Mouse (Mus musculus) lung, embryonic 15.5 days (tissue): Measurements from ENCODE around the gene Fndc3b. TPM values are rescaled to one million over a fixed set of nuclear protein-coding genes. Genes with fewer than 3 reads are reported as not detected.

Source experiments
- ATAC-seq: fragments of 200-750 bp; cut with Nextera tagmentation; 2 replicates; pipeline ENCODE4 v1.8.0; 2017; ENCODE audit warnings: moderate number of reproducible peaks, borderline replicate concordance; ENCODE audit not compliant: low FRiP score, low TSS enrichment; ENCODE audit errors: extremely low read depth
- H3K27ac ChIP-seq: fragments of 300-500 bp; sonication (generic); 2 replicates; pipeline ENCODE4 v1.5.1; 2015; ENCODE audit warnings: moderate library complexity, mild to moderate bottlenecking, inconsistent platforms
- H3K27me3 ChIP-seq: fragments of 300-500 bp; sonication (generic); 2 replicates; pipeline ENCODE4 v1.6.1; 2015; ENCODE audit warnings: inconsistent platforms
- H3K36me3 ChIP-seq: fragments of 300-500 bp; sonication (generic); 2 replicates; pipeline ENCODE4 v1.6.1; 2015; ENCODE audit warnings: inconsistent platforms
- H3K4me1 ChIP-seq: fragments of 300-500 bp; sonication (generic); 2 replicates; pipeline ENCODE4 v1.6.1; 2015; ENCODE audit warnings: inconsistent platforms
- H3K4me2 ChIP-seq: fragments of 300-500 bp; sonication (generic); 2 replicates; pipeline ENCODE4 v1.6.1; 2015; ENCODE audit warnings: inconsistent platforms, mild to moderate bottlenecking, moderate library complexity
- H3K4me3 ChIP-seq: fragments of 300-500 bp; sonication (generic); 2 replicates; pipeline ENCODE4 v1.5.1; 2015; ENCODE audit warnings: mild to moderate bottlenecking, inconsistent platforms
- H3K9ac ChIP-seq: fragments of 300-500 bp; sonication (generic); 2 replicates; pipeline ENCODE4 v1.6.1; 2015; ENCODE audit warnings: inconsistent platforms
- H3K9me3 ChIP-seq: fragments of 300-500 bp; sonication (generic); 2 replicates; pipeline ENCODE4 v1.6.1; 2016; ENCODE audit warnings: inconsistent platforms
- WGBS: fragments of 180-500 bp; shearing (Covaris S2); methylation state at CpG from one replicate; pipeline ENCODE4 v1.1.7; 2015; 5-methylcytosine and 5-hydroxymethylcytosine counted together
- polyA plus RNA-seq: library from polyadenylated mRNA; unstranded; fragments of >200 nt; fragmentation: Nextera tagmentation; extraction: Ambion mirVana; gene quantifications from 2 replicates; pipeline ENCODE4 v1.2.1, GENCODE M21; 2015

The Fndc3b gene
- polyA plus RNA-seq, 1 experiment from 2014 or later, result 35.7 TPM

GRCm38 (mm10) chr3:27600645-27601044 is 110.5 kb downstream of the Fndc3b start:
- H3K27me3 ChIP-seq, result no peaks in the 10 kb centered on the region
- peak overlapping the region; percentile 71 for H3K27ac ChIP-seq
- WGBS, result 9% methylated on average over 7 of the region's 7 CpGs
- H3K9ac ChIP-seq, result no peak overlapping the region
- H3K4me2 ChIP-seq, result peak overlapping the region; percentile 42
- H3K4me3 ChIP-seq, result no peak overlapping the region
- ATAC-seq, result peak; percentile 78
- H3K9me3 ChIP-seq, result no peaks in the 10 kb centered on the region
- no peaks in the 10 kb centered on the region for H3K36me3 ChIP-seq
- peaks cover 55% of the 10 kb centered on the region for H3K4me1 ChIP-seq

- Histone ChIP-seq H3K4me3 (no peak overlapping the region), H3K4me1 (peaks cover 51% of the 10 kb centered on the region), H3K36me3 (no peaks in the 10 kb centered on the region), H3K27ac (peak overlapping the region; percentile 71), H3K4me2 (peak overlapping the region; percentile 42), H3K27me3 (no peaks in the 10 kb centered on the region), H3K9me3 (no peaks in the 10 kb centered on the region), H3K9ac (no peak overlapping the region)
- ATAC-seq, result peak; percentile 66; the same call in 1 of the 2 replicates
- 37% methylated on average over 4 of the region's 4 CpGs for WGBS
These were observed 110.9 kb downstream of the Fndc3b start for GRCm38 (mm10) chr3:27600197-27600596.

- Histone ChIP-seq H3K4me2 (no peak overlapping the region), H3K4me1 (peaks cover 40% of the 10 kb centered on the region), H3K36me3 (no peaks in the 10 kb centered on the region), H3K27me3 (no peaks in the 10 kb centered on the region), H3K4me3 (no peak overlapping the region), H3K27ac (no peak overlapping the region; the same call in 1 of the 2 replicates), H3K9ac (no peak overlapping the region), H3K9me3 (no peaks in the 10 kb centered on the region)
- no peak for ATAC-seq
- 74% methylated on average over 11 of the region's 11 CpGs for WGBS
These were observed 112.4 kb downstream of the Fndc3b start for GRCm38 (mm10) chr3:27598437-27599382.

GRCm38 (mm10) chr3:27593485-27594138 is 117.5 kb downstream of the Fndc3b start:
- Histone ChIP-seq H3K27ac (no peak overlapping the region), H3K27me3 (no peaks in the 10 kb centered on the region)
- no peak for ATAC-seq

GRCm38 (mm10) chr3:27592728-27593484 is 118.2 kb downstream of the Fndc3b start:
- H3K9me3 ChIP-seq, result no peaks in the 10 kb centered on the region
- no peaks in the 10 kb centered on the region for H3K27me3 ChIP-seq
- no peak overlapping the region for H3K27ac ChIP-seq
- H3K4me3 ChIP-seq, result no peak overlapping the region
- 81% methylated on average over 11 of the region's 11 CpGs for WGBS
- peaks cover 28% of the 10 kb centered on the region for H3K4me1 ChIP-seq
- H3K9ac ChIP-seq, result no peak overlapping the region
- H3K36me3 ChIP-seq, result no peaks in the 10 kb centered on the region
- no peak for ATAC-seq
- H3K4me2 ChIP-seq, result no peak overlapping the region

More at GRCm38 (mm10) chr3:27593485-27594138, 117.5 kb downstream of the Fndc3b start:
- Histone ChIP-seq H3K9ac (no peak overlapping the region), H3K9me3 (no peaks in the 10 kb centered on the region), H3K4me1 (peaks cover 29% of the 10 kb centered on the region), H3K4me3 (no peak overlapping the region), H3K4me2 (no peak overlapping the region), H3K36me3 (no peaks in the 10 kb centered on the region)
- WGBS, result 65% methylated on average over 7 of the region's 7 CpGs

- Histone ChIP-seq H3K4me2 (no peak overlapping the region), H3K9me3 (no peaks in the 10 kb centered on the region), H3K4me3 (no peak overlapping the region), H3K36me3 (no peaks in the 10 kb centered on the region), H3K27ac (no peak overlapping the region), H3K27me3 (no peaks in the 10 kb centered on the region), H3K4me1 (peaks cover 31% of the 10 kb centered on the region), H3K9ac (no peak overlapping the region)
- WGBS, result 56% methylated on average over 11 of the region's 11 CpGs
- no peak for ATAC-seq
These were observed 120.3 kb downstream of the Fndc3b start for GRCm38 (mm10) chr3:27590823-27591222.

GRCm38 (mm10) chr3:27589305-27589704 is 121.8 kb downstream of the Fndc3b start:
- Histone ChIP-seq H3K4me2 (no peak overlapping the region), H3K27me3 (no peaks in the 10 kb centered on the region), H3K9me3 (no peaks in the 10 kb centered on the region), H3K4me1 (peaks cover 44% of the 10 kb centered on the region), H3K9ac (no peak overlapping the region), H3K4me3 (no peak overlapping the region), H3K36me3 (no peaks in the 10 kb centered on the region), H3K27ac (no peak overlapping the region)
- 90% methylated on average over 3 of the region's 3 CpGs for WGBS
- ATAC-seq, result no peak

GRCm38 (mm10) chr3:27588604-27589003 is 122.5 kb downstream of the Fndc3b start:
- H3K4me1 ChIP-seq, result peaks cover 41% of the 10 kb centered on the region
- ATAC-seq, result no peak

GRCm38 (mm10) chr3:27584607-27585605 is 126.2 kb downstream of the Fndc3b start:
- no peaks in the 10 kb centered on the region for H3K9me3 ChIP-seq
- no peak overlapping the region for H3K9ac ChIP-seq
- peaks cover 45% of the 10 kb centered on the region for H3K4me1 ChIP-seq
- H3K4me2 ChIP-seq, result no peak overlapping the region
- ATAC-seq, result no peak
- WGBS, result 24% methylated on average over 11 of the region's 11 CpGs
- no peak overlapping the region for H3K4me3 ChIP-seq
- H3K27ac ChIP-seq, result peak overlapping the region; percentile 56
- no peaks in the 10 kb centered on the region for H3K27me3 ChIP-seq
- H3K36me3 ChIP-seq, result no peaks in the 10 kb centered on the region

More at GRCm38 (mm10) chr3:27588604-27589003, 122.5 kb downstream of the Fndc3b start:
- H3K27ac ChIP-seq, result 0 out of 2 replicates have a peak overlapping the region, but pooled peaks have one; percentile 15
- H3K36me3 ChIP-seq, result no peaks in the 10 kb centered on the region
- no peak overlapping the region for H3K4me3 ChIP-seq
- no peak overlapping the region for H3K4me2 ChIP-seq
- H3K9ac ChIP-seq, result no peak overlapping the region
- WGBS, result 72% methylated on average over 11 of the region's 11 CpGs
- H3K9me3 ChIP-seq, result no peaks in the 10 kb centered on the region
- H3K27me3 ChIP-seq, result no peaks in the 10 kb centered on the region

GRCm38 (mm10) chr3:27581931-27582840 is 128.9 kb downstream of the Fndc3b start:
- H3K4me1 ChIP-seq, result peaks cover 44% of the 10 kb centered on the region
- H3K36me3 ChIP-seq, result no peaks in the 10 kb centered on the region
- no peak for ATAC-seq
- no peak overlapping the region for H3K4me2 ChIP-seq
- no peak overlapping the region for H3K9ac ChIP-seq
- no peaks in the 10 kb centered on the region for H3K27me3 ChIP-seq
- WGBS, result 70% methylated on average over 6 of the region's 6 CpGs
- no peaks in the 10 kb centered on the region for H3K9me3 ChIP-seq
- no peak overlapping the region for H3K27ac ChIP-seq
- H3K4me3 ChIP-seq, result no peak overlapping the region
